Mouse (Mus musculus): ENCODE data around the gene Srrt. TPM values are rescaled to one million over a fixed set of nuclear protein-coding genes. Genes with fewer than 3 reads are reported as not detected.

Gene Srrt
- polyA plus RNA-seq, 1 experiment = 73.3 TPM

GRCm38 (mm10) chr5:137339290-137339979 is 32.0 kb upstream of the Srrt start:
- Histone ChIP-seq H3K36me3 (ENCODE audit: control insufficient read depth) (no peaks in the 10 kb centered on the region), H3K4me3 (replicated peaks) (peak overlapping the region; percentile 59), H3K4me1 (ENCODE audit: control insufficient read depth) (peaks cover 33% of the 10 kb centered on the region), H3K27me3 (ENCODE audit: control insufficient read depth) (peaks cover 19% of the 10 kb centered on the region), H3K9me3 (ENCODE audit: control insufficient read depth, low read length) (no peaks in the 10 kb centered on the region)
- TF ChIP-seq TAL1 (IDR thresholded peaks at IDR 0.05; ENCODE audit: low read length) (no peak; the same call in 2 of the 3 replicates), GATA1 (IDR thresholded peaks at IDR 0.05; ENCODE audit: low read length) (no peak)

- H3K36me3 ChIP-seq (ENCODE audit: control insufficient read depth) = no peaks in the 10 kb centered on the region
- no peak; the same call in 2 of the 3 replicates for TF ChIP-seq TAL1 (IDR thresholded peaks at IDR 0.05; ENCODE audit: low read length)
- no peak for TF ChIP-seq GATA1 (IDR thresholded peaks at IDR 0.05; ENCODE audit: low read length)
- peaks cover 38% of the 10 kb centered on the region for H3K4me1 ChIP-seq (ENCODE audit: control insufficient read depth)
- H3K9me3 ChIP-seq (ENCODE audit: control insufficient read depth, low read length) = no peaks in the 10 kb centered on the region
- peak overlapping the region; percentile 59 for H3K4me3 ChIP-seq (replicated peaks)
- H3K27me3 ChIP-seq (ENCODE audit: control insufficient read depth) = peaks cover 19% of the 10 kb centered on the region
These were observed 31.3 kb upstream of the Srrt start for GRCm38 (mm10) chr5:137338663-137339289.

GRCm38 (mm10) chr5:137338256-137338655 is 30.8 kb upstream of the Srrt start:
- peak overlapping the region; percentile 59 for H3K4me3 ChIP-seq (replicated peaks)
- TF ChIP-seq GATA1 (IDR thresholded peaks at IDR 0.05; ENCODE audit: low read length) (no peak), TAL1 (IDR thresholded peaks at IDR 0.05; ENCODE audit: low read length) (no peak)
- H3K27me3 ChIP-seq (ENCODE audit: control insufficient read depth) = peaks cover 19% of the 10 kb centered on the region
- no peaks in the 10 kb centered on the region for H3K36me3 ChIP-seq (ENCODE audit: control insufficient read depth)
- no peaks in the 10 kb centered on the region for H3K9me3 ChIP-seq (ENCODE audit: control insufficient read depth, low read length)
- H3K4me1 ChIP-seq (ENCODE audit: control insufficient read depth) = peaks cover 43% of the 10 kb centered on the region

GRCm38 (mm10) chr5:137337190-137337589 is 29.7 kb upstream of the Srrt start:
- Histone ChIP-seq H3K4me3 (replicated peaks) (no peak overlapping the region), H3K36me3 (ENCODE audit: control insufficient read depth) (no peaks in the 10 kb centered on the region), H3K9me3 (ENCODE audit: control insufficient read depth, low read length) (no peaks in the 10 kb centered on the region), H3K27me3 (ENCODE audit: control insufficient read depth) (peaks cover 19% of the 10 kb centered on the region), H3K4me1 (ENCODE audit: control insufficient read depth) (peaks cover 49% of the 10 kb centered on the region)
- TF ChIP-seq GATA1 (IDR thresholded peaks at IDR 0.05; ENCODE audit: low read length) = no peak
- no peak for TF ChIP-seq TAL1 (IDR thresholded peaks at IDR 0.05; ENCODE audit: low read length)

- H3K4me1 ChIP-seq (ENCODE audit: control insufficient read depth) = peaks cover 48% of the 10 kb centered on the region
These were observed 27.6 kb upstream of the Srrt start for GRCm38 (mm10) chr5:137335066-137335465.

GRCm38 (mm10) chr5:137334317-137334716 is 26.8 kb upstream of the Srrt start:
- peaks cover 43% of the 10 kb centered on the region for H3K4me1 ChIP-seq (ENCODE audit: control insufficient read depth)
- TF ChIP-seq GATA1 (IDR thresholded peaks at IDR 0.05; ENCODE audit: low read length) (no peak), TAL1 (IDR thresholded peaks at IDR 0.05; ENCODE audit: low read length) (no peak)
- peaks cover 9% of the 10 kb centered on the region for H3K27me3 ChIP-seq (ENCODE audit: control insufficient read depth)

More at GRCm38 (mm10) chr5:137335066-137335465, 27.6 kb upstream of the Srrt start:
- peaks cover 16% of the 10 kb centered on the region for H3K27me3 ChIP-seq (ENCODE audit: control insufficient read depth)
- H3K4me3 ChIP-seq (replicated peaks) = no peak overlapping the region
- H3K36me3 ChIP-seq (ENCODE audit: control insufficient read depth) = no peaks in the 10 kb centered on the region
- H3K9me3 ChIP-seq (ENCODE audit: control insufficient read depth, low read length) = no peaks in the 10 kb centered on the region
- TF ChIP-seq TAL1 (IDR thresholded peaks at IDR 0.05; ENCODE audit: low read length) = no peak
- TF ChIP-seq GATA1 (IDR thresholded peaks at IDR 0.05; ENCODE audit: low read length) = no peak

GRCm38 (mm10) chr5:137333512-137334174 is 26.2 kb upstream of the Srrt start, which contains the start of gene Slc12a9:
Slc12a9 (minus strand) TSS chr5:137333597.
- Histone ChIP-seq H3K4me1 (ENCODE audit: control insufficient read depth) (peaks cover 36% of the 10 kb centered on the region), H3K9me3 (ENCODE audit: control insufficient read depth, low read length) (no peaks in the 10 kb centered on the region)
- TF ChIP-seq TAL1 (IDR thresholded peaks at IDR 0.05; ENCODE audit: low read length) = no peak

More at GRCm38 (mm10) chr5:137334317-137334716, 26.8 kb upstream of the Srrt start:
- no peak overlapping the region for H3K4me3 ChIP-seq (replicated peaks)
- H3K36me3 ChIP-seq (ENCODE audit: control insufficient read depth) = no peaks in the 10 kb centered on the region
- no peaks in the 10 kb centered on the region for H3K9me3 ChIP-seq (ENCODE audit: control insufficient read depth, low read length)

GRCm38 (mm10) chr5:137332857-137333511 is 25.5 kb upstream of the Srrt start:
- H3K9me3 ChIP-seq (ENCODE audit: control insufficient read depth, low read length) = no peaks in the 10 kb centered on the region
- peak overlapping the region; percentile 66 for H3K4me3 ChIP-seq (replicated peaks)
- no peaks in the 10 kb centered on the region for H3K36me3 ChIP-seq (ENCODE audit: control insufficient read depth)
- H3K27me3 ChIP-seq (ENCODE audit: control insufficient read depth) = peaks cover 2% of the 10 kb centered on the region; the same call in 1 of the 2 replicates
- no peak for TF ChIP-seq TAL1 (IDR thresholded peaks at IDR 0.05; ENCODE audit: low read length)
- no peak for TF ChIP-seq GATA1 (IDR thresholded peaks at IDR 0.05; ENCODE audit: low read length)
- peaks cover 30% of the 10 kb centered on the region for H3K4me1 ChIP-seq (ENCODE audit: control insufficient read depth)

More at GRCm38 (mm10) chr5:137333512-137334174, 26.2 kb upstream of the Srrt start, which contains the start of gene Slc12a9:
- H3K4me3 ChIP-seq (replicated peaks) = peak within 1 kb of the TSS; percentile 66
- H3K36me3 ChIP-seq (ENCODE audit: control insufficient read depth) = no peaks in the 10 kb centered on the region
- peaks cover 2% of the 10 kb centered on the region for H3K27me3 ChIP-seq (ENCODE audit: control insufficient read depth)

All from erythroblast, embryonic 14.5 days (primary cell).